Mouse (Mus musculus): Measurements from ENCODE around the gene Snrpd3. TPM values are rescaled to one million over a fixed set of nuclear protein-coding genes. Genes with fewer than 3 reads are reported as not detected.

Gene Snrpd3
- polyA plus RNA-seq, 1 experiment from 2014 or later = 115 TPM

DNA sequence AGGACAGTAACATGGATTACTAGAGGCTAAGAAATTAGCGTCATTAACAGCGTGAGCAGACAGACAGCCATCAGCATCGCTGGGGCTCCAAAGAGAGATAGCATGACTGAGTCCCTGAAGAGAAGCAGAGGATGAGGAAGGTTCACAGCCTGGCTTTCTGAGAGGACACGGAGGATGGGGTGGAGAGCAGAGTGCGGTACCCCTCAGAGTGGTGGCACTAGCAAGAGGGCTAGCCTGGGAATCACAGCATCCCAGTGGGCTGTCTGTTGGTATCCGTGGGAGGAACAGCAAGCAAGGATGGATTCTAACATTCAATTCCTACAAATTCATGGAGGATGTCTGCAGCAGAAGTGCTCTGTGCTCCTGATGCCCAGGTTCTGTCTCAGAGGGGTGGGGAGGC, 33.3 kb upstream of the Snrpd3 start:
- 84% methylated on average over 6 of the region's 6 CpGs for WGBS
- H3K27me3 ChIP-seq (ENCODE audit: control insufficient read depth, insufficient read depth, low read length) = no peaks in the 10 kb centered on the region
- H3K4me2 ChIP-seq (ENCODE audit: low read depth, low read length) = no peak overlapping the region
- no peaks in the 10 kb centered on the region for H3K9me3 ChIP-seq (replicated peaks; ENCODE audit: control insufficient read depth, low read length)
- ATAC-seq (ENCODE audit: insufficient read depth, low FRiP score) = no peak
- H3K27ac ChIP-seq (ENCODE audit: low read length) = no peak overlapping the region
- H3K4me1 ChIP-seq (ENCODE audit: control insufficient read depth, insufficient read depth, low read length) = no peaks in the 10 kb centered on the region
- H3K9ac ChIP-seq (ENCODE audit: low read length) = no peak overlapping the region
- no peaks in the 10 kb centered on the region for H3K36me3 ChIP-seq (ENCODE audit: control insufficient read depth, insufficient read depth, low read length)
- H3K4me3 ChIP-seq (replicated peaks; ENCODE audit: low read length) = no peak overlapping the region

DNA sequence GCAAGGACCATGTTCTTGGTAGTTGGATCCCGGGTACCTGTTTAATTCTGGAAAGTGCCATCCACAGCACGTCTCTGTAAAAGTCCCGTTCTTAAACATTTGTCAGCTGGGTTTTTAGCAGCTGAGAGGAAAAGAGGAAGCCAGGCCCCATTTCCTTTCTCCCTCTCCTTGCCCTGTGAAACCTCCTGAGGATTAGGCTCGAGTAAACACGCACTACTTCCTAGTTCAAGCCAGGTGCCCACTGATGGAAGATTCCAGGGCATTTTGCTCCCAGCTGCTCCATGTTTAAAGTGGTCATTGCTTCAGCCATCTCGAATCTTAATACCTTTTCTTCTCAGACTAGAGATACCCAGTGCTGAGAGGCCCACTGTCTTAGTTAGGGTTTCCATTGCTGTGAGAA, 32.6 kb upstream of the Snrpd3 start:
- no peaks in the 10 kb centered on the region for H3K4me1 ChIP-seq (ENCODE audit: control insufficient read depth, insufficient read depth, low read length)
- no peak overlapping the region for H3K27ac ChIP-seq (ENCODE audit: low read length)
- no peak overlapping the region for H3K4me2 ChIP-seq (ENCODE audit: low read depth, low read length)
- no peak overlapping the region for H3K9ac ChIP-seq (ENCODE audit: low read length)
- no peaks in the 10 kb centered on the region for H3K36me3 ChIP-seq (ENCODE audit: control insufficient read depth, insufficient read depth, low read length)
- no peak overlapping the region for H3K4me3 ChIP-seq (replicated peaks; ENCODE audit: low read length)
- 46% methylated on average over 6 of the region's 6 CpGs for WGBS
- no peak for ATAC-seq (ENCODE audit: insufficient read depth, low FRiP score)
- H3K27me3 ChIP-seq (ENCODE audit: control insufficient read depth, insufficient read depth, low read length) = no peaks in the 10 kb centered on the region
- H3K9me3 ChIP-seq (replicated peaks; ENCODE audit: control insufficient read depth, low read length) = no peaks in the 10 kb centered on the region

DNA sequence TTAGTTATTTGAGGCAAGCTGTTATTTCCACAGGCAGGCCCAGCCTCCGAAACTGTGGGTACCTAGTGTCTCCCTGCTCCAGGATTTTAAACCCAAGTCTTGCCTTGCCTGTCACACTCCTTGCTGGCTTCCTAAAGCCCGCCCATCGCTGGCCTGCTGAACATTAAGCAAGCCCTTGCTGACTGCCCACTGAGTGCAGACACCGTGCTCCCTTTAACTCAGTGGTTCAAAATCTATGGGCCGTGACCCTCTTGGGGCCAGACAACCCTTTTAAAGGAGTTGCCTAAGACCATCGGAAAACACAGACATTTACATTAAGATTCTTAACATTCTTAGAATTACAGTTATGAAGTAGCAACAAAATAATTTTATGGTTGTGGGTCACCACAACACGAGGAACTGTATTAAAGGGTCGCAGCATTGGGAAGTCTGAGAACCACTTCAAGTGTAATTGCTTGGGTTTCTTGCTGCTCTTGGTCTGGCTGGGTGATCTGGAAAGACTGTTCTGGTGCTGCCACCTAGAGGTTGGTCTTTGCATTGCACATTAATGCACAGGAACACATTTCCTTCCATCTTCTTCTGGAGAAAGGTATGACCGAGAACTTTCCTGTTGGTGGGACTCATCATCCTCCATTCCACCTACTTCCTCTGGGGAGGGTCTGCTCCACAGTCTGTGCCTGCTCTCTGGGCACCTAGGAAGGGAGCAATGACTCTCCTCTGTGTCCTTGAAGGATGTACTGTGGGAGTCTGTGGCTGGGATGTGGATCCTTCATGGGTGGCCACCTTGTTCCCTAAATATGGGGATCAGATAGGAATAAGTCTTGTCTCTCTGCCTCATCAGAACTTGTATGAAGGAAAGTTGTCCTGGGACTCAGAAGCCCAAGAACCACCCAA, 31.0 kb upstream of the Snrpd3 start:
- Histone ChIP-seq H3K4me3 (replicated peaks; ENCODE audit: low read length) (no peak overlapping the region), H3K27me3 (ENCODE audit: control insufficient read depth, insufficient read depth, low read length) (no peaks in the 10 kb centered on the region), H3K27ac (ENCODE audit: low read length) (no peak overlapping the region), H3K4me1 (ENCODE audit: control insufficient read depth, insufficient read depth, low read length) (no peaks in the 10 kb centered on the region), H3K9me3 (replicated peaks; ENCODE audit: control insufficient read depth, low read length) (no peaks in the 10 kb centered on the region), H3K9ac (ENCODE audit: low read length) (no peak overlapping the region), H3K4me2 (ENCODE audit: low read depth, low read length) (no peak overlapping the region), H3K36me3 (ENCODE audit: control insufficient read depth, insufficient read depth, low read length) (no peaks in the 10 kb centered on the region)
- WGBS = 49% methylated on average over 9 of the region's 9 CpGs
- ATAC-seq (ENCODE audit: insufficient read depth, low FRiP score) = no peak

DNA sequence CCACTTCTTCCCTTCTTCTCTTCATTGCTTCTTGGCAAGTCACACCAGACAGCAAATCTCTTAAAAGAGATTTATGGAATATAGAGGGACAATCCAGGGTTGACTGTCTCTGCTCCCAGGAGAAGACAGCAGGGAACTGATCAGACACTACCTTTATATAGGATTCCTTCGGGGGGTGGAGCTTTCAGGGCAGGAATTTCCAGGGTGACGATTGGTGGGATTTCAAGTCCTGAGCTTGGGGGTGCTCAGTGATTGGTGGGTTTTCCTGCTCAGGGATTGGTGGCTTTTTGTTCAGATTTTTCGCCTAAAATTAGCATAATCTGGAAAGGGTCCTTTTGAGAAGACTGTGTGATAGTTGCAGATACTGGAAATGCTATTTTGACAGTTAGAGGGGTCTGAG, 30.2 kb upstream of the Snrpd3 start:
- Histone ChIP-seq H3K4me2 (ENCODE audit: low read depth, low read length) (no peak overlapping the region), H3K27me3 (ENCODE audit: control insufficient read depth, insufficient read depth, low read length) (no peaks in the 10 kb centered on the region), H3K9ac (ENCODE audit: low read length) (no peak overlapping the region), H3K36me3 (ENCODE audit: control insufficient read depth, insufficient read depth, low read length) (no peaks in the 10 kb centered on the region), H3K4me3 (replicated peaks; ENCODE audit: low read length) (no peak overlapping the region), H3K9me3 (replicated peaks; ENCODE audit: control insufficient read depth, low read length) (no peaks in the 10 kb centered on the region), H3K4me1 (ENCODE audit: control insufficient read depth, insufficient read depth, low read length) (no peaks in the 10 kb centered on the region), H3K27ac (ENCODE audit: low read length) (no peak overlapping the region)
- no peak for ATAC-seq (ENCODE audit: insufficient read depth, low FRiP score)
- WGBS = 66% methylated on average over 3 of the region's 3 CpGs

DNA sequence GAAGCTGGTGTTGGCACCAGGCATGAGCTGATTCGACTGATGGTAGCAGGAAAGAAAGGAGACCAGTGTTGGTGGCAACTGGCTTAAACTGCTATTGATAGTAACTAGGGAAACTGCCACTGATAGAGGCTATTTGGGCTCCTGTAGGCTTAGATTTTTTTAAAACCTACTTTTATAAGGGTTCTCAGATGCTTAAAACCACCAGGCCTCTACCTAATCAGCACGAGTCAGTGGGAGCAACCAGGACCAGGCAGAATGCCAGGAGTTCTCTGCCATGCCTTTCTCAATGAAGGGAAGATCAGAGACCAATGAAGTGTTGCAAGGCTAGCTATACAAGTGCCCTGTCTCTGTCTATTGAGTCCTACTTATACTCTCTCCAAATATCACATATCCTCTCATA, 27.8 kb upstream of the Snrpd3 start:
- no peaks in the 10 kb centered on the region for H3K27me3 ChIP-seq (ENCODE audit: control insufficient read depth, insufficient read depth, low read length)
- H3K4me1 ChIP-seq (ENCODE audit: control insufficient read depth, insufficient read depth, low read length) = no peaks in the 10 kb centered on the region
- ATAC-seq (ENCODE audit: insufficient read depth, low FRiP score) = no peak
- no peak overlapping the region for H3K9ac ChIP-seq (ENCODE audit: low read length)
- no peak overlapping the region for H3K4me2 ChIP-seq (ENCODE audit: low read depth, low read length)
- WGBS = 64% methylated on average over 2 of the region's 2 CpGs
- no peaks in the 10 kb centered on the region for H3K9me3 ChIP-seq (replicated peaks; ENCODE audit: control insufficient read depth, low read length)
- no peak overlapping the region for H3K27ac ChIP-seq (ENCODE audit: low read length)
- no peaks in the 10 kb centered on the region for H3K36me3 ChIP-seq (ENCODE audit: control insufficient read depth, insufficient read depth, low read length)
- H3K4me3 ChIP-seq (replicated peaks; ENCODE audit: low read length) = no peak overlapping the region

DNA sequence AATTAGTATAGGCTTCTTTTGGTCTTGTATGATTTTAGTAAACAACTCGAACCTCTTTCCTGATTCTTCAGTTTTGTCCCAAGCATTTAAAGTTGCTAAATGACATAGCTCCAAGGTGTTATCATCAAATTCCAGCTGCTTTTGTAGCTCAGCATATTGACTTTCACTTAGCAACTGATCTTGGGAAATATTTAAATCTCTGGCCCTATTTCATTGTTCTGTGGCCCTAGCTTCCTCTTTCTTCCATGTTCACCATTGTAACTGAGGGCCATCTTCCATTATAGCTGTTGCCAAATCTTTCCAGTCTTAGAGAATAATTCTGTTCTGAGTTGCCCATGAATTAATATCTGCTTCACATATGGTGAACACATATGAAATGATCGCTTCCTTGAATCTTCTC, 26.6 kb upstream of the Snrpd3 start:
- Histone ChIP-seq H3K27me3 (ENCODE audit: control insufficient read depth, insufficient read depth, low read length) (no peaks in the 10 kb centered on the region), H3K36me3 (ENCODE audit: control insufficient read depth, insufficient read depth, low read length) (no peaks in the 10 kb centered on the region), H3K9ac (ENCODE audit: low read length) (no peak overlapping the region), H3K4me2 (ENCODE audit: low read depth, low read length) (no peak overlapping the region), H3K9me3 (replicated peaks; ENCODE audit: control insufficient read depth, low read length) (no peaks in the 10 kb centered on the region), H3K4me1 (ENCODE audit: control insufficient read depth, insufficient read depth, low read length) (no peaks in the 10 kb centered on the region), H3K27ac (ENCODE audit: low read length) (no peak overlapping the region), H3K4me3 (replicated peaks; ENCODE audit: low read length) (no peak overlapping the region)
- WGBS = 78% methylated on average over 2 of the region's 2 CpGs
- no peak for ATAC-seq (ENCODE audit: insufficient read depth, low FRiP score)

DNA sequence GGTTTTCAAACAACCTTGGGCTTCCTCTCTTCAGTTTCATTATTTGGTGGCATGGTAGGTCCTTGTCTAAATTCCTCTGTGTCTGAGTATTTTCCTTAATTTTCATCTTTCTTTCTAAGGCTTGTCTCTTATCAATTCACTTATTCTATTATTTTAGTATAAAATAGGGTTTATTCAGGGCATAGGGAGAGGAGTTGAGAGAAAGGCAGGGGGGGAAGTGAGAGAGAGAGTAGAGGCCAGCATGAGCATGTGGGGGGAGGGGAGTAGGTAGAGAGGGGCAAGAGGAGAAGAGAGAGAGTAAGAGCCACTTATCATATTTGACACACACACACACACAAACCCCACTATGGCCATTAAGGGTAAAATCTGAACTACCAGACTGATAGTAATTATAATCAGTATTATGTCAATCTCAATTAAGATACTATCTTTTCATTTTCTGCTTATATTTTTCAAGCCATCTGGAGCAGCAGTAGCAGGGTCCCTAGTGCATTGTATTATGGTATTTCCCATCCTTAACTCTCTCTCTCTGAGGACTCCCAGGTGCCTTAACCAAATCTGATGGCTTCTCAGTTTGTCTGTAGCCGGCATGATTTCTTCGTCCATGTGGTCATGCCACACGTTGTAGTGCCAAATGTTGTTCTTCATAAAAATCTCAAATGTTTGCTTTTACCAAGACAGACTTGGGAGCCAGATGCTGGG, 26.0 kb upstream of the Snrpd3 start:
- WGBS = 70% methylated on average over 3 of the region's 3 CpGs
- Histone ChIP-seq H3K4me3 (replicated peaks; ENCODE audit: low read length) (no peak overlapping the region), H3K27ac (ENCODE audit: low read length) (no peak overlapping the region), H3K4me1 (ENCODE audit: control insufficient read depth, insufficient read depth, low read length) (no peaks in the 10 kb centered on the region), H3K27me3 (ENCODE audit: control insufficient read depth, insufficient read depth, low read length) (no peaks in the 10 kb centered on the region), H3K4me2 (ENCODE audit: low read depth, low read length) (no peak overlapping the region), H3K9me3 (replicated peaks; ENCODE audit: control insufficient read depth, low read length) (no peaks in the 10 kb centered on the region), H3K36me3 (ENCODE audit: control insufficient read depth, insufficient read depth, low read length) (no peaks in the 10 kb centered on the region), H3K9ac (ENCODE audit: low read length) (no peak overlapping the region)
- ATAC-seq (ENCODE audit: insufficient read depth, low FRiP score) = no peak

DNA sequence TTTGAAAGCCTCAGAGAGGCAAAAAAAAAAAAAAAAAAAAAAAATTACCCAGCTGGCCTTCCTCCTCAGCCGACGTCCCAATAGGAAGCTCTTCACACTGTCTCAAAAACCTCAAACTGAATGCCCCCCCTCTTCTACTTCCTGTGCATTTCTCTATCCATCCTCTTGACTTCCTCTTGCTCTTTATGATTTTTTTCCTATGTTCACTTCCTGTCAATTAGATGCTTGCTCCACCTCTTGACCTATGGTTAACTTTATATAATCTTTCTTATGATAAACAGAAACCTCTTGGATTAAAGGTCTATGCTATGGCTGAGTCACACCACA, 25.5 kb upstream of the Snrpd3 start:
- 40% methylated on average over 2 of the region's 2 CpGs for WGBS
- no peaks in the 10 kb centered on the region for H3K36me3 ChIP-seq (ENCODE audit: control insufficient read depth, insufficient read depth, low read length)
- no peaks in the 10 kb centered on the region for H3K27me3 ChIP-seq (ENCODE audit: control insufficient read depth, insufficient read depth, low read length)
- no peaks in the 10 kb centered on the region for H3K4me1 ChIP-seq (ENCODE audit: control insufficient read depth, insufficient read depth, low read length)
- no peak overlapping the region for H3K4me2 ChIP-seq (ENCODE audit: low read depth, low read length)
- H3K27ac ChIP-seq (ENCODE audit: low read length) = no peak overlapping the region
- no peaks in the 10 kb centered on the region for H3K9me3 ChIP-seq (replicated peaks; ENCODE audit: control insufficient read depth, low read length)
- H3K4me3 ChIP-seq (replicated peaks; ENCODE audit: low read length) = no peak overlapping the region
- no peak for ATAC-seq (ENCODE audit: insufficient read depth, low FRiP score)
- no peak overlapping the region for H3K9ac ChIP-seq (ENCODE audit: low read length)

DNA sequence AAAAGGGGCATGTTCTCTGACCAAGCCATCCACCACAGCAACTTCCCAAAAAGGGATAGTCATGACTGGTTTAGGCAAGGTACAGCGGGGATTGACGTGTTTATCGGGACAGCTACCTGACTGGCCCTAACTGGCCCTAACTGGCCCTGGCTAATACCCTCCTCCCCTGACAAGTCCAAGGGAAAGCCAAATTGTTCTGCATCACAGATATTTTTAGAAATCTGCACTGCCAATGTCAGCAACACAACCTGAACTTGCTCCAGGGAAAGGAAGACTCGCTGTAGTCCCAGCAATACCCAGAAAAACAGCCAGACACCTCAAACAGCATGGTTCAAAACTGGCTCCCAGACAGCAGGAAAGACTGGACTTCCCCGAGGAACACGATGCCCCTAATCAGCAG, 22.0 kb upstream of the Snrpd3 start:
- 61% methylated on average over 6 of the region's 6 CpGs for WGBS
- Histone ChIP-seq H3K27me3 (ENCODE audit: control insufficient read depth, insufficient read depth, low read length) (no peaks in the 10 kb centered on the region), H3K27ac (ENCODE audit: low read length) (no peak overlapping the region), H3K4me2 (ENCODE audit: low read depth, low read length) (no peak overlapping the region), H3K4me1 (ENCODE audit: control insufficient read depth, insufficient read depth, low read length) (no peaks in the 10 kb centered on the region), H3K4me3 (replicated peaks; ENCODE audit: low read length) (no peak overlapping the region), H3K36me3 (ENCODE audit: control insufficient read depth, insufficient read depth, low read length) (no peaks in the 10 kb centered on the region), H3K9me3 (replicated peaks; ENCODE audit: control insufficient read depth, low read length) (no peaks in the 10 kb centered on the region), H3K9ac (ENCODE audit: low read length) (no peak overlapping the region)
- ATAC-seq (ENCODE audit: insufficient read depth, low FRiP score) = no peak

All from stomach, embryonic 16.5 days (tissue).